Mouse (Mus musculus) midbrain, embryonic 14.5 days (tissue): ENCODE results near the gene Ptprh. TPM values are rescaled to one million over a fixed set of nuclear protein-coding genes. Genes with fewer than 3 reads are reported as not detected.

Experiments used
- ATAC-seq: fragments of 200-750 bp; cut with Nextera tagmentation; 2 replicates; pipeline ENCODE4 v1.8.0; 2017; ENCODE audit warnings: moderate number of reproducible peaks, moderate library complexity; ENCODE audit not compliant: low FRiP score, low TSS enrichment
- DNase-seq: peaks from one replicate; pipeline ENCODE4 v3.0.0-alpha.2; 2015
- H3K27ac ChIP-seq: fragments of 300-500 bp; sonication (generic); replicated peaks from 2 replicates; pipeline ENCODE4 v1.5.1; 2014; ENCODE audit warnings: mild to moderate bottlenecking, low read depth, low read length, moderate library complexity
- H3K27me3 ChIP-seq: fragments of 300-500 bp; sonication (generic); 2 replicates; pipeline ENCODE4 v1.6.1; 2014; ENCODE audit warnings: low read length, control low read depth, mixed read lengths; ENCODE audit not compliant: control insufficient read depth, insufficient read depth
- H3K36me3 ChIP-seq: fragments of 300-500 bp; sonication (generic); 2 replicates; pipeline ENCODE4 v1.6.1; 2014; ENCODE audit warnings: low read length, control low read depth; ENCODE audit not compliant: control insufficient read depth, insufficient read depth
- H3K4me1 ChIP-seq: fragments of 300-500 bp; sonication (generic); 2 replicates; pipeline ENCODE4 v1.6.1; 2014; ENCODE audit warnings: mild to moderate bottlenecking, antibody characterized with exemption, low read length, control low read depth; ENCODE audit not compliant: control insufficient read depth, insufficient read depth
- H3K4me2 ChIP-seq: fragments of 300-500 bp; sonication (generic); 2 replicates; pipeline ENCODE4 v1.6.1; 2014; ENCODE audit warnings: mild to moderate bottlenecking, low read length, moderate library complexity
- H3K4me3 ChIP-seq: fragments of 300-500 bp; sonication (generic); replicated peaks from 2 replicates; pipeline ENCODE4 v1.5.1; 2014; ENCODE audit warnings: low read depth, low read length
- H3K9ac ChIP-seq: fragments of 300-500 bp; sonication (generic); replicated peaks from 2 replicates; pipeline ENCODE4 v1.6.1; 2014; ENCODE audit warnings: mild to moderate bottlenecking, low read length, moderate library complexity
- H3K9me3 ChIP-seq: fragments of 300-500 bp; sonication (generic); 2 replicates; pipeline ENCODE4 v1.6.1; 2016; ENCODE audit warnings: low read length, control low read depth, mixed read lengths; ENCODE audit not compliant: control insufficient read depth
- WGBS: fragments of 180-500 bp; shearing (Covaris S2); extraction: QIAGEN DNeasy Blood & Tissue Kit; methylation state at CpG from one replicate; pipeline ENCODE4 v1.1.7; 2014; 5-methylcytosine and 5-hydroxymethylcytosine counted together
- polyA plus RNA-seq: library from polyadenylated mRNA; unstranded; fragments of >200 nt; fragmentation: Nextera tagmentation; extraction: Ambion mirVana; gene quantifications from 2 replicates; pipeline ENCODE4 v1.2.1, GENCODE M21; 2014

Gene Ptprh
- 0.09 and 0.13 TPM in 2 replicates for polyA plus RNA-seq

DNA sequence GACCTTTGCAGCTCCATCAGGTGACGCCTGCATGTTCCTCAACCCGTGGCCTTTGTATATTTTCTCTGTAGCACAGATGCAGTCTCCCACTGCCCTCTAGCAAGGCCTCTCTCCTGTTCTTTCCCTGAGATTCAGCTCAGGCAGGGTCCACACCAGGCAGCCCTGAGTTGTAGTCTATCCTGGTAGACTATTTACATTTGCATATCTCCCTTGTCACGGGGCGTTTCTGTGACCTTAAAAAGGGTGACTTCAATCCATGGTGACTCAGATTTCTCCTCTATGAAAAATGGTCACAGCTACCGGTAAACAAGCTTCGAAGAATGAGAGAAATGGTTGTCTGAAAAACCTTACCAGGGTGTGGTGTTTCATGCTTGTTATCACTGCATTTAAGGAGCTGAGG, at the start of gene Ptprh:
TSS of gene Ptprh (minus strand) at position 169 of the 400 bp plus-strand sequence.
- Histone ChIP-seq H3K9ac (no peak within 1 kb of the TSS), H3K36me3 (no peaks in the 10 kb centered on the region), H3K4me1 (no peaks in the 10 kb centered on the region), H3K27me3 (no peaks in the 10 kb centered on the region), H3K4me3 (no peak within 1 kb of the TSS), H3K4me2 (no peak within 1 kb of the TSS), H3K27ac (no peak within 1 kb of the TSS), H3K9me3 (no peaks in the 10 kb centered on the region; the same call in 1 of the 2 replicates)
- DNase-seq = no peak
- no peak for ATAC-seq
- 78% methylated on average over 6 of the region's 6 CpGs for WGBS

DNA sequence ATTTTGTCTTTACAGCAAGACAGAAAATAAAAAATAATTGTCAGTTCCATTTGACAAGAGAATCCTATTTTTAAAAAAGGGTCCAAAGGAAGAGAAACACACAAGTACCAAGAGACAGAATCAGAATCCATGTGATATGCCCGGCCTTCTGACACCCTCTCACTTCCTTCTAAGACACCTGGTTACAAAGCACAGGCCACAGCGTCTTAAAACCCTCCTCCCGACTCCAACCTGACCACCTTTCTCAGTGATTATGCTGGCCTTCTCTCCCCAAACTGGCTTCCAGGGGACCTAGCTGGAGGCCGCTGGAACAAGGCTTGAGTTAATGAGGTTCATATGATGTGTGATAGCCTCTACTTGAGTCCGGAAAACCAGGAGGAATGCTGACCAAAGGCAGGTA, 49.5 kb upstream of the Ptprh start:
- H3K4me3 ChIP-seq = no peak overlapping the region
- H3K27me3 ChIP-seq = no peaks in the 10 kb centered on the region
- H3K9ac ChIP-seq = no peak overlapping the region
- no peak for DNase-seq
- no peaks in the 10 kb centered on the region for H3K9me3 ChIP-seq
- H3K27ac ChIP-seq = no peak overlapping the region
- WGBS = 88% methylated on average over 5 of the region's 5 CpGs
- ATAC-seq = no peak
- H3K4me1 ChIP-seq = peaks cover 20% of the 10 kb centered on the region
- H3K4me2 ChIP-seq = no peak overlapping the region
- H3K36me3 ChIP-seq = peaks cover 8% of the 10 kb centered on the region

DNA sequence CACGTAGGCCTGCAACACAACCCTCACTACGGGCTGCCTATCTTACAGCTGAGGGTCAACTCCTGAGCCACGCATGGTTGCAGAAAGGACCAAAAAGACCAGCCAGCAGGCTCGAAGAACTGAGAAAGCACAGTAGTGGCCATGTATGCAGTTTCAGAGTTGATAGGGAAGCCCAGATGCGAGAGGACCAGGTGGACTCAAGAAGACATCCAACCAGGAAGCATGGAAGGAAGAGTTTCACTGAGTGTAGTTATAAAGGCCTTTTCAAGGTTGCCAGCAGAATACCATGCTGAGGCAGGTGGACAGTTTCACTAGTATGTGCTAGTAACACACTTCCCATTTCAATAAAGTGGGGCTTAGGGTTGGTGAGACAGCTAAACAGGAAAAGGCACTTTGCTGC, 48.9 kb upstream of the Ptprh start:
- WGBS = 97% methylated on average over 5 of the region's 5 CpGs
- no peaks in the 10 kb centered on the region for H3K9me3 ChIP-seq
- H3K36me3 ChIP-seq = peaks cover 8% of the 10 kb centered on the region
- DNase-seq (no peak), ATAC-seq (no peak)
- no peak overlapping the region for H3K4me3 ChIP-seq
- H3K27me3 ChIP-seq = no peaks in the 10 kb centered on the region
- H3K4me2 ChIP-seq = no peak overlapping the region
- H3K27ac ChIP-seq = no peak overlapping the region
- H3K9ac ChIP-seq = no peak overlapping the region
- H3K4me1 ChIP-seq = peaks cover 17% of the 10 kb centered on the region

DNA sequence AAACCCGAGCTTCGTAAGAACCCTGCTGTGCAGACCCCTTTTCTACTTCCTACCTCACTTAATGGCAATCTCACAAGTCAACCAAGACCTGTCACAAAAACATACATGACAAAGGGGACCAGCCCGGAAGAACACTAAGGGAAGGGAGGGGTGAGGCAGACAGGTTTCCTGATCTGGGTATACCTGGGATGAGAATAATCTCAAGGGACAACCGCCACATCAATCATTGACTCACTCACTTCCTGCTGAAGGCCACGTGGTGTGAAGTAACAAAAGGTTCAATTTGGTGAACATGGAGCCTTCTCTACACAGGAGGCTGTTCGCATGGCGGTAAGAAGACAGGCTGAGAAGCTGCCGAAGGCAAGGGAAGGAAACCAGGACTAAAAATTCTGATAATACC, 47.7 kb upstream of the Ptprh start:
- no peak overlapping the region for H3K4me3 ChIP-seq
- H3K9me3 ChIP-seq = no peaks in the 10 kb centered on the region
- H3K9ac ChIP-seq = no peak overlapping the region
- no peak overlapping the region for H3K4me2 ChIP-seq
- no peak for ATAC-seq
- no peak for DNase-seq
- H3K4me1 ChIP-seq = peaks cover 6% of the 10 kb centered on the region
- H3K27me3 ChIP-seq = no peaks in the 10 kb centered on the region
- H3K36me3 ChIP-seq = peaks cover 8% of the 10 kb centered on the region
- WGBS = 90% methylated on average over 8 of the region's 8 CpGs
- no peak overlapping the region for H3K27ac ChIP-seq

DNA sequence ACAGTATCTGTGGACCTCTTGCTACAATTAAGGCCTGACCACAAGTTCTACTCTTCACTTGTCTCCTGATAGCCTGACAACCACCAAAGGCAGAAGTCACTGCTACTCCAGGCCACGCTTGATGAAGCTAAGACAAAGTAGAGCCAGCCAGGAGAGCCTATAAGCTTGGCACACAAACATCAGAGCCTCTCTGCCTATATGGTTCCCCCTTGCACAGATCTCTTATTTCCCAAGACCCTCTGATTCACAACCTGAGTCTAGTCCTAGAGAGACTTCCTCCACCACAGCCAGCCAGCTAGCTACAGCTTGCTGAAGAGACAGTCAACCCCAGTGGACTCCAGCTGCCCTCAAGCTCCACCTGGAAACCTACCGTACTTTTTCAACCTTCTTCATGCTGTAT, 44.2 kb upstream of the Ptprh start:
- DNase-seq = no peak
- H3K36me3 ChIP-seq = peaks cover 36% of the 10 kb centered on the region

DNA sequence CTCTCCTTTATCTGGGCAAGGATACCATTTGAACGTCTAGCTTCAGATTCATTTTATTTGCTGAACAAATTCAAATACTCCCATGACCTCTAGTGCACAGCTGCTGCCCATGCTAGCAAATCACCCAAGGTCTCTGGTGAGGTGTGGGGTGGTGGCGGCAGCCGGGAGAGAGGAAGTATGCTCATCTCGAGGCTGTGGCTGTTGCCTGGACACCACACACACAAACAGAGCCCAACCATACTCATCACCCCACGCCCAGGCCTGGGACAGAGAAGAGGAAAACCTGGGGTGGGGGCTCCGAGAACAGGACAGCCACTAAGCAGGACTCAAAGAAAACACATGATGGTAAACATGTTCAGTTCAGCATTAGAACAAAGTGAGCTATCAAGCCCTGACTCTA, 43.5 kb upstream of the Ptprh start:
- 78% methylated on average over 6 of the region's 6 CpGs for WGBS
- no peak for ATAC-seq

More for the DNA sequence above, 44.2 kb upstream of the Ptprh start:
- Histone ChIP-seq H3K9me3 (no peaks in the 10 kb centered on the region), H3K4me2 (no peak overlapping the region), H3K27me3 (no peaks in the 10 kb centered on the region), H3K4me3 (no peak overlapping the region), H3K9ac (no peak overlapping the region), H3K4me1 (no peaks in the 10 kb centered on the region), H3K27ac (no peak overlapping the region)
- ATAC-seq = no peak
- WGBS = 90% methylated on average over 2 of the region's 2 CpGs

GRCm38 (mm10) chr7:4646806-4647205, 43.0 kb upstream of the Ptprh start:
- Histone ChIP-seq H3K4me1 (no peaks in the 10 kb centered on the region), H3K9ac (no peak overlapping the region), H3K4me2 (no peak overlapping the region), H3K9me3 (no peaks in the 10 kb centered on the region), H3K27me3 (no peaks in the 10 kb centered on the region), H3K36me3 (peaks cover 41% of the 10 kb centered on the region), H3K27ac (no peak overlapping the region), H3K4me3 (no peak overlapping the region)
- DNase-seq = no peak
- no peak for ATAC-seq
- 86% methylated on average over 3 of the region's 3 CpGs for WGBS

More for the DNA sequence above, 43.5 kb upstream of the Ptprh start:
- DNase-seq = no peak
- no peak overlapping the region for H3K27ac ChIP-seq
- no peak overlapping the region for H3K4me2 ChIP-seq
- no peaks in the 10 kb centered on the region for H3K4me1 ChIP-seq
- H3K36me3 ChIP-seq = peaks cover 37% of the 10 kb centered on the region
- H3K27me3 ChIP-seq = no peaks in the 10 kb centered on the region
- H3K4me3 ChIP-seq = no peak overlapping the region
- H3K9me3 ChIP-seq = no peaks in the 10 kb centered on the region
- no peak overlapping the region for H3K9ac ChIP-seq

- H3K36me3 ChIP-seq = peaks cover 73% of the 10 kb centered on the region
- ATAC-seq = no peak
These were observed 39.4 kb upstream of the Ptprh start for GRCm38 (mm10) chr7:4643225-4643624.

GRCm38 (mm10) chr7:4641956-4642355, 38.1 kb upstream of the Ptprh start:
- no peak for DNase-seq
- H3K4me3 ChIP-seq = no peak overlapping the region
- no peak for ATAC-seq
- WGBS = 91% methylated on average over 7 of the region's 7 CpGs
- peaks cover 84% of the 10 kb centered on the region for H3K36me3 ChIP-seq
- no peaks in the 10 kb centered on the region for H3K9me3 ChIP-seq
- H3K27me3 ChIP-seq = no peaks in the 10 kb centered on the region
- H3K4me2 ChIP-seq = no peak overlapping the region
- no peak overlapping the region for H3K9ac ChIP-seq
- H3K27ac ChIP-seq = no peak overlapping the region
- H3K4me1 ChIP-seq = no peaks in the 10 kb centered on the region

More at GRCm38 (mm10) chr7:4643225-4643624, 39.4 kb upstream of the Ptprh start:
- no peak for DNase-seq
- Histone ChIP-seq H3K9me3 (no peaks in the 10 kb centered on the region), H3K4me3 (no peak overlapping the region), H3K27me3 (no peaks in the 10 kb centered on the region), H3K4me2 (no peak overlapping the region), H3K9ac (no peak overlapping the region), H3K4me1 (no peaks in the 10 kb centered on the region), H3K27ac (no peak overlapping the region)
- WGBS = 95% methylated on average over 6 of the region's 6 CpGs
